Mouse (Mus musculus) adrenal gland, postnatal 4 days (tissue): ENCODE data around the gene Faim2. TPM values are rescaled to one million over a fixed set of nuclear protein-coding genes. Genes with fewer than 3 reads are reported as not detected.

Source experiments
- DNase-seq, 2 experiments: peaks; one replicate each; pipeline ENCODE4 v3.0.0; 2021 to 2022; ENCODE audit warnings: low spot score in 2 of 2, mixed read lengths in 2 of 2
- total RNA-seq, 2 experiments: library from RNA; stranded (reverse); gene quantifications; 2 replicates each; pipeline ENCODE4 v1.2.3; 2021

Faim2 gene
- total RNA-seq, 2 experiments from 2014 or later: 23.2 to 26.8 TPM

- no peak for DNase-seq
These were observed 57.7 kb downstream of the Faim2 start for GRCm38 (mm10) chr15:99470224-99470761.

DNA sequence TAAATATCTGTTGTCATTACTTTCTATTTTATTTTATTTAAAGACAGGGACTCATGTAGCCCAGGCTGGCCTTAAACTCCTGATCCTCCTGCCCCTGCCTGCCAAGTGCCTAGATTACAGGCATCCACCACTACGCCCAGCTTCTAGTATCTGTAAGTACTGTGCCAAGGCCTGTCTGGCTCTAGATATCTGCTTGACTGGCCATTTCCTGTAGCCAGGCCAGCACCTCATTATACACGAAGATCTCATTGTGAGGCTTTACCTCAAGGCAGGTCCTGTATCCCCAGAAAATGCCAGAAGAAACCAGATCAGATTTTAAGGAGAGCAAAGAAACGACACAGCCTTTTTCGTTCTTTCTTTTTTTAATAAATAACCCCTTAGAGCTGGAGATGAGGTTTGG, 58.2 kb downstream of the Faim2 start:
- no peak for DNase-seq

GRCm38 (mm10) chr15:99469067-99469466, 58.9 kb downstream of the Faim2 start:
- peak; percentile 65 to 76 for DNase-seq

DNA sequence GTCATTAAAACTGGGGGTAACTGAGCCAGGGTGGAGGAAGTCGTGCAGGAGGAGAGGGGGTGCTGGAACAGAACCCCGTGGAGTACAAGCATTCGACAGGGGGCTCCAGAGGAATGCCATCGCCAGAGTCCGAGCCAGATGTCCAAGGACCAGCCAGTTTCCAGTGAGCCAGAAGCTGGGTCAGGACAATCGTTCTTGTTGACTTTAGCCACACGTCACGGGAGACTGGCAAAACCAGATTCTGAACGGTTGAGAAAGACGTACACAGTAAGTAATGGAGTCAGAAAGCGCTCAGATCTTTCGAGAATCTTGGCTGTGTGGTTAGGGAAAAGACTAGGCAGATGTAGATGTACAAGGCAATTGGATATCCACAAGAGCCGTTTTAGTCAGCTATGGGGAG, 64.8 kb downstream of the Faim2 start:
- no peak for DNase-seq

- peak; percentile 81 to 92 for DNase-seq
These were observed 70.2 kb downstream of the Faim2 start, which contains the start of gene Nckap5l for GRCm38 (mm10) chr15:99457606-99458401. Gene Nckap5l, minus strand, starts transcription at chr15:99457748.

DNA sequence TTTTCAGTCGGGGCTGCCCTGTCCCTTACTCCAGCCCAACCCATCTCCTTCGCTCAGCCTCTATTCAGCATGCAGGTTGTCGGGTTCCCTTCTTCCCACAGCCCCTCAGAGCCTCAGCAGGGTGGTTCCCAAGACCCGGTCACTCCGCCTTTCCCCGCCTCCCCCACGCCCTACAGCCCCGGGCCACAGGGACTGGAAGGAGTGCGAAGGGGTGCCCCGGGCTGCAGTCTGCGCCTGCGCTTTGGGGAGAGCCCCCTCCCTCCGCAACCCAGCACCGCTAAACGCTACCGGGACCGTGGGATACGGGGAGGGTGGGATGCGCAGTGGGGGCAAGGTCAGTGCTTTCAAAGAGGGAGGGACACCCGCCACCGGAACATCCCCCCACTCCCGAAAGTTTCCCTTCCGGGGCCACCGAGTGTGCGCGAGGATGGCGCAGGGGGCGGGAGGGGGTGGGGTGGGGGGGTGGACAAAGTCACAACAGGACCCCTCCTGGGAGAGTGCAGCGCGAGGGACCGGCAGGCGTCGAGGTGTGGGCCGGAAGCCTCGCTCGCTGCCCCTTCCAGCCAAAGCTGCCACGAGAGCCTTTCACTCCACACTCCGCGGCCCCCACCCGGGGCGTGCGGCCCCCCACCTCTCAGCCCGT, 70.9 kb downstream of the Faim2 start:
- DNase-seq: peak in 1 of 2 experiments; percentile 62

DNA sequence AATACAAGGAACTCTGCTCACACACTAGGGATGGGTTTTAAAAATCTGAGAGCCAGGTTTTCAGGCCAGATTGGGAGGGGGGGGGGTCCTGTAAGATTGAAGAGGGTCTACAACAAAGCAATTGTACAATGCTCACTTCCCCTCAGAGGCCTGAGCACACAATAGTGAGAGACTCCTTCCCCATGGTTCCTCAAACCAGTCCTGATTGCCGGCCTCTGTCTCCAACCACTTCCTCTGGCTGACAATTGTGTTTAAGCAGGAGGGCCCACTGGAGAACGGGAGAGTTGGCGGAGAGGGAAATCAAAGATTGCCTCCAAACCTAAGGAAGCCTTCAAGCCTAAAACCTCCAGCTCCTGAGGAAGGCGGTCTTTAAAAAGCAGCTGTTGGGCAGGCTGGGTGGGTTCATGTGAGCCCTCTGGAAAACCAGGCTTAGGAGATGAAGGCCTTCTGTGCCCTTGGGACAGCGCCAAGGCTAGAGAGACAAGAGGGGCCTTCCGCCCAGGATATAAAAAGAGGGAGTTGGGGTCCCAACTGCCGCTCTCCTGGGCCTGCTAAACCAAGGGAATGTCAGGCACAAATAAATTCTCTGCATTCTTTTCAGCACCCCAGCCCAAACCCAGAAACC, 71.5 kb downstream of the Faim2 start:
- no peak for DNase-seq

- DNase-seq: no peak
These were observed 72.5 kb downstream of the Faim2 start for GRCm38 (mm10) chr15:99455415-99455814.

GRCm38 (mm10) chr15:99454585-99455279, 73.2 kb downstream of the Faim2 start:
- no peak for DNase-seq

DNA sequence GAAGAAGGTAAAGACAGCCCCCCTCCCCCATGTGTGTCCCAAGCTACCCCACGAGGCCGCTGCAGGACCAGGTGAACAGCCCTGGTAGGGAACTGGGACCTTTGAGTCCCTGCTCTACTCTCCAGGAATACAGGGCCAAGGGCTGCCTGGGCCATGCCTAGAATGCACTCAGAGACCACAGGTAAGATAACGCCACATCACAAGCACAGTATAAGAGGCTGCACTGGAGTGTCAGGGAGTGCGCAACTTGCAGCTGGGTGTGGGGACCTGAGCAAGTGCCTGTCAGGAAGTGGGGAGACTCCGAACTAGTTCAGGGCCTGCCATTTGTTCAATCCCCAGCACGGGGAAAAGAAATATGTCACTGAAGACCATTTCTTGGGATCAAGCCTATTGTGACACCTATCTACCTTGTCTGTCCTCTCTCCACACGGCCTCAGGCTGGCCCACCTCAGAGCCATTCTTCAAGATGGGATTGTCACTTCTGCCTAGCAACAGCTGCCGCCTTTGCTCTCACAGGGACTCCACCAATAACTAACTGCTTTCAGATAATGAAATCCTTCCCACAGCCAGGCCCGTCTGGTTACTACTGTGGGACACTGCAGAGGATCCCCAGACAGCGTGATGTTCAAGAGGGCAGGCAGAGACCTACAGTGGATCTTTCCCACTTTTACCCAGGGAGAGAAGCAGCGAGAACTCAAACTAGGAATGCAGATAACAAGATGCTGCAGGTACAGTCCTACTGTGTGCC, 74.6 kb downstream of the Faim2 start:
- DNase-seq: no peak

DNA sequence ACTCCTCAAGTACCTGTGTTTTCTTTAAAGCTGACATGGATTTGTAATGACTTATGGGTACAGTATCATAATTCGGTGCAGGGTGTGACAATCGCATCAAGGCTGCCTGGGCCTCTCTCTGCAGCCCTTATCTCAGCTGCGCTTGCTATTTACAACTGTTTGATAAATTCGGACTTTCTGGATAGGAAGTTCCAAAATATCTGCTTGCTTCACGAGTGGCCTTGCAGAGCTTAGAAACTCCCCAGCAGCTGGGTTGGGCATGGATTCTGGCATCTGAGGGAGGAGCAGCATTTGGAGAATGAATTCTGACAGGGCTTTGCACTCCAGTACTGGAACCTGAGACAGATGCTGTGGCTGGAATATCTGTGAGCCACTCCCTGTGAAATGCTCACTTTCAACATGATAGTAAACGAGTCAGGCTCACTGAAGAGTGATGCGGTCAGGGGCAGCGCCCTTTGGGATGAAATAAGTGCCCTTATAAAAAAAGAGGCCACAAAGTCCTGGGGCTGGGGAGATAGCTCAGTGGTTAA, 78.1 kb downstream of the Faim2 start:
- DNase-seq: no peak

GRCm38 (mm10) chr15:99449131-99449750, 78.7 kb downstream of the Faim2 start:
- DNase-seq: peak in 1 of 2 experiments; percentile 43

Other genes with a start within 250 kb of the Faim2 start
- 10 to 100 TPM; 68.7 to 77.8 TPM for gene Prpf40b, start 233.1 kb downstream of the Faim2 start, total RNA-seq
- gene Fam186b, start 232.3 kb downstream of the Faim2 start, total RNA-seq: 1 to 10 TPM; 1.6 to 2.4 TPM
- gene Fmnl3, start 157.7 kb downstream of the Faim2 start, total RNA-seq: 10 to 100 TPM; 41.0 to 45.6 TPM
- gene Tmbim6, start 135.3 kb downstream of the Faim2 start, total RNA-seq: 100 to 1,000 TPM; 520 to 533 TPM
- 10 to 100 TPM; 35.7 to 44.5 TPM for gene Nckap5l, start 70.4 kb downstream of the Faim2 start, total RNA-seq
- 1 to 10 TPM; 7.8 TPM for gene Bcdin3d, start 53.4 kb downstream of the Faim2 start, total RNA-seq
- 10 to 100 TPM in 1 of 2 experiments, 1 to 10 TPM in 1; 1.2 to 11.4 TPM for gene Aqp2, start 50.9 kb upstream of the Faim2 start, total RNA-seq
- gene Aqp5, start 62.6 kb upstream of the Faim2 start, total RNA-seq: 1 to 10 TPM; 2.5 to 3.4 TPM
- under 1 TPM in 1 of 2 experiments, not detected in 1; 0.81 TPM for gene Aqp6, start 73.2 kb upstream of the Faim2 start, total RNA-seq
- gene Racgap1, start 123.5 kb upstream of the Faim2 start, total RNA-seq: 10 to 100 TPM; 49.9 to 55.4 TPM
- gene Asic1, start 142.2 kb upstream of the Faim2 start, total RNA-seq: 1 to 10 TPM; 1.4 to 1.5 TPM
- gene Smarcd1, start 174.0 kb upstream of the Faim2 start, total RNA-seq: 100 to 1,000 TPM in 1 of 2 experiments, 10 to 100 TPM in 1; 94.9 to 103 TPM
- gene Gm17349, start 177.3 kb upstream of the Faim2 start, total RNA-seq: 10 to 100 TPM; 34.8 to 45.6 TPM
- gene Gpd1, start 189.3 kb upstream of the Faim2 start, total RNA-seq: 100 to 1,000 TPM; 259 to 304 TPM
- gene Cox14, start 197.5 kb upstream of the Faim2 start, total RNA-seq: 100 to 1,000 TPM; 171 to 192 TPM
- gene Cers5, start 244.7 kb upstream of the Faim2 start, total RNA-seq: 10 to 100 TPM; 54.3 to 57.0 TPM